Mouse (Mus musculus): Measurements from ENCODE around the gene Ssxb5. TPM values are rescaled to one million over a fixed set of nuclear protein-coding genes. Genes with fewer than 3 reads are reported as not detected.
A peak's percentile ranks its signal among the peaks of the same experiment; 100 is the strongest.
"Not testable (repeated sequence)": the region's sequence is repeated elsewhere in the genome, so short reads cannot be mapped to it uniquely, and the experiment has no call there.

Gene Ssxb5
- total RNA-seq (2021), result not detected

GRCm38 (mm10) chrX:8803391-8803790 lies at the start of gene Ssxb5:
Ssxb5 (plus strand) TSS chrX:8803691.
- intact Hi-C loops (cut with DNase I); DNase-seq (ENCODE audit: extremely low spot score in 1 of 2, low spot score in 2 of 2): not testable (repeated sequence)

- peak; percentile 7 to 38 for DNase-seq (ENCODE audit: extremely low spot score in 1 of 2, low spot score in 2 of 2)
- intact Hi-C loops (cut with DNase I), result no loop called here
Observed at GRCm38 (mm10) chrX:8832043-8832442, 28.6 kb downstream of the Ssxb5 start.

DNA sequence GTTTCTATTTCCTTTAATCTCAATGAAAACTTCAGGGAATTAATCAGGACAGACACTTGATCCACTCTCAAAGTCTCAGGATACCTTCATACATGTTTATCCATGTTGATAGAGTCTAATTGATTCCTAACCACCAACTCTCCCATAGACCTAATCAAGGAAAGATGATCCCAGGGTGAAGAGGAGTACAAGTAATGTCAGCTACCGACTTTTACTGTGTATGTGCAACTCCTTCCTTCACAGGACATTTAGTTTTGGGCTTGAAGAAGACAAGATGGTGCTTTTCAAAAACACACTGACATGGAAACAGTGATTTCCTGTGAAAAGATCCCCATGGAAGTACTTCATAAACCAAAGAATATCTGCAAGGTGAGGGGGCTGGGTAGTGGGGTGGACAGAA lies 40.2 kb downstream of the Ssxb5 start, which contains the start of gene Gm6592:
TSS of gene Gm6592 (plus strand) at position 301 of the 400 bp plus-strand sequence.
- intact Hi-C loops (cut with DNase I), result no loop called here
- no peak for DNase-seq (ENCODE audit: extremely low spot score in 1 of 2, low spot score in 2 of 2)

DNA sequence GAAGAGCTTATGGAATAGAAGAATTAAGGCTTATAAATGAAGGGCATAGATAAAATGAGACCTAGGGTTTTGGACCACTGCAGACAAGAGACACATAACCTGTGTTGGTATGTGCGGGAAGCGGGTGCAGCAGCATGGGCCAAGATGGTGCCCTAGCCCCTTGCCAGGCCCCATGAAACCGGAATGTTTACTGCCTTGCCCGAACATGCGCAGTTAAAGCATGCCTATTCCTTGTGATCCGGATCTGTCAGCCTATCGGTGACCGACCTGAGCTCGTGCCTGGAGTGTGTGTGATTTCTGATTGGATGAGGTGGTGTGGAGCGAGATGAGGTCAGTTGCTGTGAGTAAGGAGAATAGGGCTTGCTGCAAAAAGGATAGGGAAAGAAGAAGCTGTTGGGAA lies 49.0 kb downstream of the Ssxb5 start:
- no peak for DNase-seq (ENCODE audit: extremely low spot score in 1 of 2, low spot score in 2 of 2)
- intact Hi-C loops (cut with DNase I), result no loop called here

Other genes starting within 250 kb of the Ssxb5 start
- not detected for gene Ssxb3, start 211.9 kb upstream of the Ssxb5 start, total RNA-seq (2021)
- not detected for gene Ssxb8, start 112.8 kb upstream of the Ssxb5 start, total RNA-seq (2021)
- gene Ssx9, start 55.3 kb upstream of the Ssxb5 start, total RNA-seq (2021), result not detected
- gene Gm6592, start 40.3 kb downstream of the Ssxb5 start, total RNA-seq (2021), result not detected
- not detected for gene Gm5751, start 70.6 kb downstream of the Ssxb5 start, total RNA-seq (2021)
- 10 to 100 TPM; 22.7 to 25.5 TPM for gene B630019K06Rik, start 88.7 kb downstream of the Ssxb5 start, total RNA-seq (2021)
- gene Fthl17b, start 159.3 kb downstream of the Ssxb5 start, total RNA-seq (2021), result not detected
- not detected for gene Fthl17c, start 172.9 kb downstream of the Ssxb5 start, total RNA-seq (2021)
- not detected for gene Fthl17d, start 183.1 kb downstream of the Ssxb5 start, total RNA-seq (2021)
- gene Fthl17e, start 229.8 kb downstream of the Ssxb5 start, total RNA-seq (2021), result not detected